Mouse (Mus musculus) stomach, embryonic 14.5 days (tissue): ENCODE data around the gene Catsperg1. TPM values are rescaled to one million over a fixed set of nuclear protein-coding genes. Genes with fewer than 3 reads are reported as not detected.

Experiments used
- ATAC-seq: fragments of 200-750 bp; cut with Nextera tagmentation; 2 replicates; pipeline ENCODE4 v1.8.0; 2017; ENCODE audit warnings: low read depth, moderate TSS enrichment; ENCODE audit not compliant: insufficient number of reproducible peaks, insufficient read depth, low FRiP score
- H3K27ac ChIP-seq: fragments of 300-500 bp; sonication (generic); 2 replicates; pipeline ENCODE4 v1.5.1; 2014; ENCODE audit warnings: mild to moderate bottlenecking, low read length, moderate library complexity, mixed read lengths
- H3K27me3 ChIP-seq: fragments of 300-500 bp; sonication (generic); 2 replicates; pipeline ENCODE4 v1.6.1; 2014; ENCODE audit warnings: low read length, control low read depth, mixed read lengths; ENCODE audit not compliant: control insufficient read depth, insufficient read depth
- H3K36me3 ChIP-seq: fragments of 300-500 bp; sonication (generic); 2 replicates; pipeline ENCODE4 v1.6.1; 2014; ENCODE audit warnings: mild to moderate bottlenecking, control low read depth, low read length, moderate library complexity, mixed read lengths; ENCODE audit not compliant: control insufficient read depth, insufficient read depth
- H3K4me1 ChIP-seq: fragments of 300-500 bp; sonication (generic); 2 replicates; pipeline ENCODE4 v1.6.1; 2014; ENCODE audit warnings: low read length, control low read depth, mixed read lengths; ENCODE audit not compliant: control insufficient read depth, insufficient read depth
- H3K4me2 ChIP-seq: fragments of 300-500 bp; sonication (generic); replicated peaks from 2 replicates; pipeline ENCODE4 v1.6.1; 2014; ENCODE audit warnings: low read depth, low read length, control low read depth
- H3K4me3 ChIP-seq: fragments of 300-500 bp; sonication (generic); 2 replicates; pipeline ENCODE4 v1.5.1; 2014; ENCODE audit warnings: low read depth, low read length, control low read depth
- H3K9ac ChIP-seq: fragments of 300-500 bp; sonication (generic); replicated peaks from 2 replicates; pipeline ENCODE4 v1.6.1; 2014; ENCODE audit warnings: low read depth, mild to moderate bottlenecking, control low read depth, low read length, moderate library complexity, mixed read lengths
- H3K9me3 ChIP-seq: fragments of 300-500 bp; sonication (generic); 2 replicates; pipeline ENCODE4 v1.6.1; 2016; ENCODE audit warnings: low read depth, low read length, control low read depth; ENCODE audit not compliant: control insufficient read depth
- WGBS: fragments of 180-500 bp; shearing (Covaris S2); extraction: QIAGEN DNeasy Blood & Tissue Kit; methylation state at CpG from one replicate; pipeline ENCODE4 v1.1.7; 2014; 5-methylcytosine and 5-hydroxymethylcytosine counted together
- polyA plus RNA-seq: library from polyadenylated mRNA; unstranded; fragments of >200 nt; fragmentation: Nextera tagmentation; extraction: Ambion mirVana; gene quantifications from 2 replicates; pipeline ENCODE4 v1.2.1, GENCODE M21; 2014

Gene Catsperg1
- polyA plus RNA-seq, 1 experiment from 2014 or later, result 1.6 TPM

- ATAC-seq, result no peak
- no peak overlapping the region for H3K9ac ChIP-seq
- 0 out of 2 replicates have a peak, but pooled peaks cover 6% of the 10 kb centered on the region for H3K27me3 ChIP-seq
- no peak overlapping the region for H3K4me2 ChIP-seq
- no peak overlapping the region for H3K4me3 ChIP-seq
- no peaks in the 10 kb centered on the region; the same call in 1 of the 2 replicates for H3K36me3 ChIP-seq
- 2% methylated on average over 5 of the region's 5 CpGs for WGBS
- peaks cover 12% of the 10 kb centered on the region; the same call in 1 of the 2 replicates for H3K4me1 ChIP-seq
- H3K27ac ChIP-seq, result no peak overlapping the region
- H3K9me3 ChIP-seq, result no peaks in the 10 kb centered on the region
Observed at GRCm38 (mm10) chr7:29158264-29158663, 55.6 kb downstream of the Catsperg1 start.

GRCm38 (mm10) chr7:29155838-29156782, 57.7 kb downstream of the Catsperg1 start, which contains the start of gene Fam98c:
Gene Fam98c, minus strand, starts transcription at chr7:29156234.
- Histone ChIP-seq H3K36me3 (no peaks in the 10 kb centered on the region), H3K4me2 (peak within 1 kb of the TSS; percentile 95), H3K9ac (peak within 1 kb of the TSS; percentile 61), H3K27ac (peak within 1 kb of the TSS; percentile 85; the same call in 1 of the 2 replicates), H3K4me3 (peak within 1 kb of the TSS; percentile 85), H3K4me1 (peaks cover 7% of the 10 kb centered on the region; the same call in 1 of the 2 replicates), H3K9me3 (no peaks in the 10 kb centered on the region), H3K27me3 (0 out of 2 replicates have a peak, but pooled peaks cover 6% of the 10 kb centered on the region)
- ATAC-seq, result peak; percentile 81
- WGBS, result 3% methylated on average over 61 of the region's 68 CpGs

- Histone ChIP-seq H3K4me1 (peaks cover 7% of the 10 kb centered on the region; the same call in 1 of the 2 replicates), H3K4me3 (peak overlapping the region; percentile 85), H3K9me3 (no peaks in the 10 kb centered on the region), H3K27ac (peak overlapping the region; percentile 85; the same call in 1 of the 2 replicates), H3K36me3 (no peaks in the 10 kb centered on the region), H3K4me2 (peak overlapping the region; percentile 95), H3K9ac (peak overlapping the region; percentile 61), H3K27me3 (0 out of 2 replicates have a peak, but pooled peaks cover 6% of the 10 kb centered on the region)
- peak; percentile 88 for ATAC-seq
- 8% methylated on average over 36 of the region's 37 CpGs for WGBS
Observed at GRCm38 (mm10) chr7:29155196-29155837, 58.5 kb downstream of the Catsperg1 start.

- Histone ChIP-seq H3K4me1 (peaks cover 7% of the 10 kb centered on the region; the same call in 1 of the 2 replicates), H3K9me3 (no peaks in the 10 kb centered on the region), H3K36me3 (no peaks in the 10 kb centered on the region), H3K4me2 (no peak overlapping the region), H3K27me3 (0 out of 2 replicates have a peak, but pooled peaks cover 6% of the 10 kb centered on the region), H3K9ac (no peak overlapping the region), H3K4me3 (no peak overlapping the region), H3K27ac (no peak overlapping the region)
- no peak for ATAC-seq
- WGBS, result 96% methylated on average over 14 of the region's 14 CpGs
Observed at GRCm38 (mm10) chr7:29154018-29154720, 59.7 kb downstream of the Catsperg1 start.

- WGBS, result 64% methylated on average over 10 of the region's 10 CpGs
- Histone ChIP-seq H3K9me3 (no peaks in the 10 kb centered on the region), H3K4me1 (peaks cover 5% of the 10 kb centered on the region; the same call in 1 of the 2 replicates), H3K36me3 (no peaks in the 10 kb centered on the region), H3K4me2 (no peak overlapping the region), H3K9ac (no peak overlapping the region), H3K27me3 (no peaks in the 10 kb centered on the region), H3K27ac (no peak overlapping the region), H3K4me3 (no peak overlapping the region)
- no peak for ATAC-seq
Observed at GRCm38 (mm10) chr7:29151486-29151885, 62.3 kb downstream of the Catsperg1 start.

- H3K9ac ChIP-seq, result no peak overlapping the region
- H3K4me1 ChIP-seq, result no peaks in the 10 kb centered on the region
- H3K36me3 ChIP-seq, result no peaks in the 10 kb centered on the region
- no peak for ATAC-seq
- H3K4me3 ChIP-seq, result no peak overlapping the region
- no peak overlapping the region for H3K27ac ChIP-seq
- no peak overlapping the region for H3K4me2 ChIP-seq
- H3K9me3 ChIP-seq, result no peaks in the 10 kb centered on the region
- no peaks in the 10 kb centered on the region for H3K27me3 ChIP-seq
- 92% methylated on average over 15 of the region's 15 CpGs for WGBS
Observed at GRCm38 (mm10) chr7:29148771-29149170, 65.1 kb downstream of the Catsperg1 start.

- Histone ChIP-seq H3K27me3 (no peaks in the 10 kb centered on the region), H3K4me2 (no peak overlapping the region), H3K36me3 (no peaks in the 10 kb centered on the region), H3K9me3 (no peaks in the 10 kb centered on the region), H3K9ac (no peak overlapping the region), H3K27ac (no peak overlapping the region), H3K4me3 (no peak overlapping the region), H3K4me1 (no peaks in the 10 kb centered on the region)
- WGBS, result 77% methylated on average over 7 of the region's 7 CpGs
- ATAC-seq, result no peak
Observed at GRCm38 (mm10) chr7:29146625-29147367, 67.0 kb downstream of the Catsperg1 start.
